Mouse (Mus musculus): Measurements from ENCODE around the gene Tarbp1. TPM values are rescaled to one million over a fixed set of nuclear protein-coding genes. Genes with fewer than 3 reads are reported as not detected.
"Not testable (repeated sequence)": the region's sequence is repeated elsewhere in the genome, so short reads cannot be mapped to it uniquely, and the experiment has no call there.

The Tarbp1 gene
- total and polyA plus RNA-seq, 2 experiments from 2014 or later, result 0.92 to 7.3 TPM

DNA sequence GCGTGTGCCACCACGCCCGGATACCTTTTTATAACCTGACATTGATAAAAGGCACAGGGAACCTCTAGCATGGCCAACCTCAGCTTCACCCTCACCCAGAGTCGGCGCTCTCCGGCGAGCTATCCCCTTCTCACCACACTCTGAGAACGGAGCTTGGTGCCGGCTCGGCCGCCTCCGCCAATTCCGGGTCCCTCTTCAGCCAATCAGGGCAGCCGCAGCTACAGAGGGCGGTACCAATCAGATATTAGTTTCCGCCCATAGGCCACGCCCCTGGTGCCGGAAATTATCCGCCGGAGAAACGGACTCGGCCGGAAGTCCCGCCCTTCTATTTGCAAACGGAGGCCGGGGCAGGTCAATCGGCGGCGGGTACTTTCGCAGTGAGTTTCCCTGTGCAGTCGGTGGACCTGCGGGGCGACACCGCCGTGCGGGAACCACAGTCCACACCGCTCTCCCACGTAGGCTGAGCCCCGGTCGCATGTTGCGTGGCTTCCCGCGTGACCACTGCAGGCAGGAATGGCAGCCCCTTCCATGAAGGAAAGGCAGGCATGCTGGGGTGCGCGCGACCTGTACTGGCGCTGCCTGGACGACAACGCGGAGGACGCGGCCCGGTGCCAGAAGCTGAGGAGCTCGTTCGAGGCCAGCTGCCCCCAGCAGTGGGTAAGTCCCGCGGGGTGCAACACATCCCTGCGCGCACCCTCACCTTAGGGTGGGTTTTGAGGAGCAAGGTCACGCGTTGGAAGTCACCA lies 52.5 kb downstream of the Tarbp1 start, which contains the start of gene Coa6:
TSS of gene Coa6 (plus strand) at position 342 of the 746 bp plus-strand sequence.
- peak; percentile 98 for ATAC-seq (ENCODE audit: insufficient read depth, low read depth)
- Histone ChIP-seq H3K4me1 (ENCODE audit: control insufficient read depth, insufficient read depth) (peaks cover 12% of the 10 kb centered on the region; the same call in 1 of the 2 replicates), H3K4me3 (ENCODE audit: low read depth, low read length) (peak within 1 kb of the TSS; percentile 83), H3K36me3 (replicated peaks; ENCODE audit: control insufficient read depth, insufficient read depth, low read length) (peaks cover 23% of the 10 kb centered on the region), H3K9ac (replicated peaks; ENCODE audit: low read depth, low read length) (peak within 1 kb of the TSS; percentile 77), H3K27ac (ENCODE audit: low read depth) (peak within 1 kb of the TSS; percentile 78), H3K9me3 (replicated peaks; ENCODE audit: control insufficient read depth, low read length) (no peaks in the 10 kb centered on the region), H3K4me2 (ENCODE audit: low read depth, low read length) (peak within 1 kb of the TSS; percentile 82), H3K27me3 (ENCODE audit: control insufficient read depth, insufficient read depth, low read length) (no peaks in the 10 kb centered on the region)
- WGBS, result under 1% methylated on average over 61 of the region's 61 CpGs
- no peak; the same call in 1 of the 2 replicates for TF ChIP-seq EP300 (IDR thresholded peaks at IDR 0.05; ENCODE audit: low read depth)
- no peak for TF ChIP-seq CTCF (IDR thresholded peaks at IDR 0.05; ENCODE audit: low read depth)
- peak; percentile 98 for DNase-seq (ENCODE audit: low spot score)

- H3K36me3 ChIP-seq (replicated peaks; ENCODE audit: control insufficient read depth, insufficient read depth, low read length), result peaks cover 9% of the 10 kb centered on the region
- no peak overlapping the region for H3K4me2 ChIP-seq (ENCODE audit: low read depth, low read length)
- H3K9me3 ChIP-seq (replicated peaks; ENCODE audit: control insufficient read depth, low read length), result no peaks in the 10 kb centered on the region
- no peaks in the 10 kb centered on the region for H3K27me3 ChIP-seq (ENCODE audit: control insufficient read depth, insufficient read depth, low read length)
- H3K27ac ChIP-seq (ENCODE audit: low read depth), result no peak overlapping the region
- peaks cover 12% of the 10 kb centered on the region; the same call in 1 of the 2 replicates for H3K4me1 ChIP-seq (ENCODE audit: control insufficient read depth, insufficient read depth)
- H3K9ac ChIP-seq (replicated peaks; ENCODE audit: low read depth, low read length), result no peak overlapping the region
- 79% methylated on average over 3 of the region's 3 CpGs for WGBS
- TF ChIP-seq CTCF (IDR thresholded peaks at IDR 0.05; ENCODE audit: low read depth), result no peak
- no peak for TF ChIP-seq EP300 (IDR thresholded peaks at IDR 0.05; ENCODE audit: low read depth)
- DNase-seq (ENCODE audit: low spot score), result no peak
- no peak overlapping the region for H3K4me3 ChIP-seq (ENCODE audit: low read depth, low read length)
- no peak for ATAC-seq (ENCODE audit: insufficient read depth, low read depth)
These were observed 54.0 kb downstream of the Tarbp1 start for GRCm38 (mm10) chr8:126420834-126421233.

- WGBS, result 67% methylated on average over 4 of the region's 4 CpGs
- TF ChIP-seq EP300 (IDR thresholded peaks at IDR 0.05; ENCODE audit: low read depth) (no peak), CTCF (IDR thresholded peaks at IDR 0.05; ENCODE audit: low read depth) (no peak)
- DNase-seq (ENCODE audit: low spot score), result no peak
These were observed 69.8 kb downstream of the Tarbp1 start for GRCm38 (mm10) chr8:126405030-126405429.

GRCm38 (mm10) chr8:126404550-126404949 lies 70.3 kb downstream of the Tarbp1 start:
- H3K9ac ChIP-seq (replicated peaks; ENCODE audit: low read depth, low read length); H3K4me1 ChIP-seq (ENCODE audit: control insufficient read depth, insufficient read depth); H3K4me3 ChIP-seq (ENCODE audit: low read depth, low read length); H3K36me3 ChIP-seq (replicated peaks; ENCODE audit: control insufficient read depth, insufficient read depth, low read length); DNase-seq (ENCODE audit: low spot score); H3K9me3 ChIP-seq (replicated peaks; ENCODE audit: control insufficient read depth, low read length); H3K4me2 ChIP-seq (ENCODE audit: low read depth, low read length); H3K27ac ChIP-seq (ENCODE audit: low read depth); H3K27me3 ChIP-seq (ENCODE audit: control insufficient read depth, insufficient read depth, low read length); ATAC-seq (ENCODE audit: insufficient read depth, low read depth): not testable (repeated sequence)

More at GRCm38 (mm10) chr8:126405030-126405429, 69.8 kb downstream of the Tarbp1 start:
- Histone ChIP-seq H3K9ac (replicated peaks; ENCODE audit: low read depth, low read length) (no peak overlapping the region), H3K4me1 (ENCODE audit: control insufficient read depth, insufficient read depth) (no peaks in the 10 kb centered on the region), H3K27ac (ENCODE audit: low read depth) (no peak overlapping the region), H3K27me3 (ENCODE audit: control insufficient read depth, insufficient read depth, low read length) (no peaks in the 10 kb centered on the region), H3K9me3 (replicated peaks; ENCODE audit: control insufficient read depth, low read length) (no peaks in the 10 kb centered on the region), H3K4me2 (ENCODE audit: low read depth, low read length) (no peak overlapping the region), H3K4me3 (ENCODE audit: low read depth, low read length) (no peak overlapping the region), H3K36me3 (replicated peaks; ENCODE audit: control insufficient read depth, insufficient read depth, low read length) (no peaks in the 10 kb centered on the region)
- no peak for ATAC-seq (ENCODE audit: insufficient read depth, low read depth)

- ATAC-seq (ENCODE audit: insufficient read depth, low read depth) (no peak), DNase-seq (ENCODE audit: low spot score) (no peak)
- no peaks in the 10 kb centered on the region for H3K36me3 ChIP-seq (replicated peaks; ENCODE audit: control insufficient read depth, insufficient read depth, low read length)
- no peak overlapping the region for H3K4me3 ChIP-seq (ENCODE audit: low read depth, low read length)
- 50% methylated on average over 3 of the region's 3 CpGs for WGBS
- no peaks in the 10 kb centered on the region for H3K9me3 ChIP-seq (replicated peaks; ENCODE audit: control insufficient read depth, low read length)
- no peak overlapping the region for H3K27ac ChIP-seq (ENCODE audit: low read depth)
- H3K4me2 ChIP-seq (ENCODE audit: low read depth, low read length), result no peak overlapping the region
- no peaks in the 10 kb centered on the region for H3K4me1 ChIP-seq (ENCODE audit: control insufficient read depth, insufficient read depth)
- no peak for TF ChIP-seq EP300 (IDR thresholded peaks at IDR 0.05; ENCODE audit: low read depth)
- peak; percentile 37 for TF ChIP-seq CTCF (IDR thresholded peaks at IDR 0.05; ENCODE audit: low read depth)
- no peak overlapping the region for H3K9ac ChIP-seq (replicated peaks; ENCODE audit: low read depth, low read length)
- H3K27me3 ChIP-seq (ENCODE audit: control insufficient read depth, insufficient read depth, low read length), result no peaks in the 10 kb centered on the region
These were observed 76.5 kb downstream of the Tarbp1 start for GRCm38 (mm10) chr8:126398349-126398748.

- 68% methylated on average over 5 of the region's 5 CpGs for WGBS
- no peak for ATAC-seq (ENCODE audit: insufficient read depth, low read depth)
These were observed 78.9 kb downstream of the Tarbp1 start for GRCm38 (mm10) chr8:126395917-126396316.

More at GRCm38 (mm10) chr8:126395917-126396316, 78.9 kb downstream of the Tarbp1 start:
- no peaks in the 10 kb centered on the region for H3K9me3 ChIP-seq (replicated peaks; ENCODE audit: control insufficient read depth, low read length)
- H3K4me3 ChIP-seq (ENCODE audit: low read depth, low read length), result no peak overlapping the region
- TF ChIP-seq EP300 (IDR thresholded peaks at IDR 0.05; ENCODE audit: low read depth) (no peak), CTCF (IDR thresholded peaks at IDR 0.05; ENCODE audit: low read depth) (no peak)
- H3K9ac ChIP-seq (replicated peaks; ENCODE audit: low read depth, low read length), result no peak overlapping the region
- no peak overlapping the region for H3K27ac ChIP-seq (ENCODE audit: low read depth)
- no peak overlapping the region for H3K4me2 ChIP-seq (ENCODE audit: low read depth, low read length)
- no peaks in the 10 kb centered on the region for H3K4me1 ChIP-seq (ENCODE audit: control insufficient read depth, insufficient read depth)
- H3K36me3 ChIP-seq (replicated peaks; ENCODE audit: control insufficient read depth, insufficient read depth, low read length), result no peaks in the 10 kb centered on the region
- no peak for DNase-seq (ENCODE audit: low spot score)
- no peaks in the 10 kb centered on the region for H3K27me3 ChIP-seq (ENCODE audit: control insufficient read depth, insufficient read depth, low read length)

Data from heart, postnatal 0 days (tissue).